Mouse (Mus musculus) testis, adult 10 weeks (tissue): ENCODE data around the gene Olfr937. TPM values are rescaled to one million over a fixed set of nuclear protein-coding genes. Genes with fewer than 3 reads are reported as not detected.

Source experiments
- polyA plus RNA-seq: library from polyadenylated mRNA; stranded (reverse); fragments of 350-450 nt; fragmentation: Illumina TruSeq; extraction: RNeasy Lipid Tissue Mini Kit (QIAGEN cat#74804); gene quantifications from one replicate; pipeline ENCODE4 v1.2.3, GENCODE M21; 2014; ENCODE audit warnings: low read depth, low replicate concordance

The Olfr937 gene
- polyA plus RNA-seq, result not detected

DNA sequence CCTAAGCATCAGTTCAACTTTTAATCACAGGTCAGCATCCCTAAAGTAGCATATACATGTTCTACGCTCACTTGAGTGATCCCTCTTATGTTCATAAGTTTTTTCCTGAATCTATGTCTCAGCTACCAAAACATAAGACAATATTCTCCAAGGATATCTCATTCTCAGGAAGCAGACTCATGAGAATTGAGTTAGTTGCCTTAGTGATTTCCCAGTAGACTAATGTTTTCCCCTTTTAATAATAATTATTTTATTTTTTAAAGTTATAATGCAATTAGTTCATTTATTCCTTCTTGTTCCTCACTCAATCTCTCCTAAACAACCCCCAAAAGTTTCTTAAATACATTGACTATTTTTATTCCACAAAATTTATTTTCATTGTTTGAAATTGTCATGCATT, at the start of gene Olfr937:
TSS of gene Olfr937 (minus strand) at position 101 of the 400 bp plus-strand sequence.

DNA sequence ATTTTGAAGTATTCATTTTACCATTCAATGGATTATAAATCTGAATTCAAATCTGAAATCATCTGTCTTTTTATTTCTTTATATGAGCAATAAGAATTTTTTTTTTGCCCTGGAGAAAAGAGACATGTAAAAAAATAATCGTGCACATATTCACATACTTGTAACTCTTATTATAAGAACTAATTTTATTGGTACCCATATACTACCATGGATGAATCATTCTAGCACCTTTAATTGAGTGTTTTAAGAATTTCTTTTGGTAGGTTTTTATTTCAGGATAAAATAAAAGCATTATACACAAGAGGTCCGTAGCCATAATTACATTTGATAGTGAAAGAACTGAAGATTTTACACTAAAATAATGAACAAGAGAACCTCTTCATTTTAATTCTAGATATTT, 14.0 kb upstream of the Olfr937 start, which contains the start of gene Olfr938:
TSS of gene Olfr938 (minus strand) at position 101 of the 400 bp plus-strand sequence.

DNA sequence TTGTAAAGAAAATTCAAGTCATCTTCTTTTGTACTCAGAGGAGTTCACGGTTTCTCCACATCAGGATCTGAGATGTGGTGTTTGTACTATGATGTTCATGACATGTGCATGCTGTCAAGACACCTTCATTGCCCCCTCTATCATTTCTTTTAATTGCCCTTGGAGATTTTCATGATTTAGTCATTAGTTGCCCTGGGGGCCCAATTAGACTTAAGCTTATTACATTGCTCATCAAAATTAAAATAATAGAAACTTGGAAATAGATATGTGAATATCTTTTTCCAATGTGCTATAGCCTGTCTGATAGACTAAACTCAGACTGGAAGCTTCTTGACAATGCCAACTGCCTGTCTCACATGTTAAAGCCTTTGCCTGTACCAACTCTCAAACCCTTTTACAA, 41.5 kb downstream of the Olfr937 start, which contains the start of gene Olfr146:
TSS of gene Olfr146 (minus strand) at position 101 of the 400 bp plus-strand sequence.

Other genes with a start within 250 kb of the Olfr937 start
- not detected for gene Olfr923, start 238.4 kb downstream of the Olfr937 start, polyA plus RNA-seq
- gene Olfr924, start 220.5 kb downstream of the Olfr937 start, polyA plus RNA-seq, result not detected
- not detected for gene Olfr26, start 209.9 kb downstream of the Olfr937 start, polyA plus RNA-seq
- not detected for gene Olfr926, start 187.8 kb downstream of the Olfr937 start, polyA plus RNA-seq
- not detected for gene Olfr930, start 135.1 kb downstream of the Olfr937 start, polyA plus RNA-seq
- gene Olfr933, start 92.6 kb downstream of the Olfr937 start, polyA plus RNA-seq, result not detected
- not detected for gene Olfr934, start 76.6 kb downstream of the Olfr937 start, polyA plus RNA-seq
- not detected for gene Olfr935, start 65.3 kb downstream of the Olfr937 start, polyA plus RNA-seq
- not detected for gene Olfr146, start 41.6 kb downstream of the Olfr937 start, polyA plus RNA-seq
- not detected for gene Olfr938, start 13.9 kb upstream of the Olfr937 start, polyA plus RNA-seq
- 1.5 TPM for gene Olfr27, start 63.2 kb upstream of the Olfr937 start, polyA plus RNA-seq
- not detected for gene Olfr943, start 101.4 kb upstream of the Olfr937 start, polyA plus RNA-seq
- not detected for gene Olfr944, start 137.0 kb upstream of the Olfr937 start, polyA plus RNA-seq
- gene Olfr1537, start 185.0 kb upstream of the Olfr937 start, polyA plus RNA-seq, result not detected
- gene Olfr945, start 211.9 kb upstream of the Olfr937 start, polyA plus RNA-seq, result not detected